Mouse (Mus musculus) heart, postnatal 14 days (tissue): ENCODE measurements at regions not wholly inside any gene's neighbourhood (a gene's known extent, or its start where the extent isn't known, plus 50 kb on each side); places are given as distances from the start of the nearest gene placed in this dataset.

ENCODE experiments used
- DNase-seq, 2 experiments: peaks; one replicate each; pipeline ENCODE4 v3.0.0; 2021 to 2022
- intact Hi-C: fragments of 180-260 bp; cut with DNase I; formaldehyde crosslinking; loops from one replicate; pipeline ENCODE4 v1.15.1; 2025

DNA sequence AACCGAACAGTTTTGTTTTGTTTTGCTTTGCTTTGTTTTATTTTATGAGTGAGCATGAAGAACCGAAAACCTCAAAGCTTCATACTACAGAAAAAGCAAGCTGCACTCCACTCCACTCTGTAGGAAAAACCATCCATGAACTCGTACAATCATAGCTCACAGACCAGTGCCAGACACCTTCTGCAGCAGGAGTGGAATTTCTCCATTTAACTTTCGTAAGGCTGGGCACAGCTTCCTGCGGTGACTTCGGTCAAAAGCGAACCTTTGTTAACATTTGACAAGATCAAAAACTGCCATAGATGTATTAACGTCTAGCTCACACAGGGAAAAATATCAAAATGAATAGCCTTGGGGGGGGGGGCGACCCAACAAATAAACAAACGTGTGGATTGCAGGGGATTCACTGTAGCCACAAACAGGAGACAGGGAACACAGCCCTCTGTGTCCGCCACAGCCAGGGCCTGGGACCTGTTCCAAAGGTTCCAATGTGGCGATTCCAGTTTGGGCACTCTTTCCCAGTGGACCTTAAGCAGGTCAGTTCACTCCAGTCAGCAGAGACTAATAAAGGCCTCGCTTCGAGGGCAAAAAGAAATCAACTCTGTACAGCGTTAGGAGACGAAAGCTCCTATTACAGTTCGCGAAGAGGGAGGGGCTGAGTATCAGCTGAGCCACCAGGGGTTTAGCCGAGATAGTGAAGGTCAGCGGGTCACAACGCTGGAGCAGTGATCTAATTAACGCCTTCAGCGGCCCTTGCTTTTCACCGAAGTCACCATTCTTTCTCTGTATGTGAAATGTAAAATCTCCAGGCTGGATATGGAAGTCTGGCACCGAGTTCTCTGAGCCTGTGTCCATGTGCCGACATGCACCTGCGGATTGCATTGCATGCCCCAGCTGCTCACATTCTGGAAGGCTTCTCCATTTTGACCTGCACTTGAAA, 135.4 kb upstream of the Ankrd55 start:
- DNase-seq: peak; percentile 19 to 59
- intact Hi-C loops: loop anchor here (5.0 kb wide), 1 partner anchor 44 kb away; no protein-coding TSS in a partner anchor

DNA sequence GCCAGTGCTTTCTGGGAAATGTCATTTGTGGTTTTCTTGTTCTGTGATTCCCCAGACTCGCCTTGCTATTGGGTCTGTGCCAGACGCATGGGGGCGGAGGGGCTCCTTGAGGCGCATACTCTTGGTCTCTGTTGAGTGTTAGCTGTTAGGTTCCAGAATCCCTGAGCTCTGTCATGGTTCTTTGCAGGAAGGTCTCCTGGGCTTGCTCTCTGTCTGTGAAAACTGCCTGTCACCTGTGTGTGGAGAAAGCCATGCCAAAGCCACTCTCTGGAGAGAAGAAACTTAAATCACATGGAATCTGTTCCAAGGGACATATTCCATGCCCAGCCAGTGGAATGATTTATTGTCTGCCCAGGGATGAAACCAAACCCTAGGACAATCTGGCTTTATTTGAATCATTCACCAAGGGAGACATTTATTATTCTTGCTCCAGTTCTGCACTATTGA, 134.5 kb upstream of the Ankrd55 start:
- DNase-seq: peak in 1 of 2 experiments; percentile 16
- intact Hi-C loops: loop anchor here (5.0 kb wide), 1 partner anchor 44 kb away; no protein-coding TSS in a partner anchor

DNA sequence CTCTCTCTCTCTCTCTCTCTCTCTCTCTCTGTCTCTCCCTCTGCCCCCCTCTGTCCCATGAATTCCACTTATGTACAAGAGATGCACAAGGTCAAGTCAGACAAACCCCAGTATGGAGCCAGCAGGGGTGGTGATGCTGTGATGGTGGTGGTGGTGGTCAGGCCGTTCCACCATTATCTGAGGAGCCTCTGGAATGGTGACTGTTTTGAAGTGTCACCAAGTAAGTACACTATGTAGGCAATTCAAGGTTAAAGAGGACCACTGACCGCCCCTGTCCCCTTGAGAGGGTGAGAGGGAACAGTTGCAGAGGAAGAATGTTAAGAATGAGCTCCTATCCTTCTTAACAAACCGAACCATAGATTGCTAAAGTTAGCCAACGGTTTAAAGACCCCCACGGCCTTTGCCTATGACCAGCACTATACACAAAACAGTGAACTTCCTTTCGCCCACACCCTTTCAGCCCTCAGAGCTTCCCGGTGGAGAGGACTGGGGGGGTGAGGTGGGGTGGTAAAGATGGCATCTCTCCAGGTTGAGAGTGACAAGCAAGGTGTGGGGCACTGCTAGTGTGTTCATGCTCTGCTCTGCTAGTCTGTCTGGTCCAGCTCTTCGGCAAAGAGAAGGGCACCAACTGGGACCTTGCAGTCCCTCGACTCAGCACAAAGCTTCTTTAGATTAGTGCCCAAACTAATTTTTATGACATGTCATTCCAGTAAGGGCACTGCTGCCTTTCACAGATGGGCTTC, 128.7 kb upstream of the Ankrd55 start:
- intact Hi-C loops: loop anchor here (5.0 kb wide), 1 partner anchor 57 kb away; no protein-coding TSS in a partner anchor
- DNase-seq: peak in 1 of 2 experiments; percentile 12

DNA sequence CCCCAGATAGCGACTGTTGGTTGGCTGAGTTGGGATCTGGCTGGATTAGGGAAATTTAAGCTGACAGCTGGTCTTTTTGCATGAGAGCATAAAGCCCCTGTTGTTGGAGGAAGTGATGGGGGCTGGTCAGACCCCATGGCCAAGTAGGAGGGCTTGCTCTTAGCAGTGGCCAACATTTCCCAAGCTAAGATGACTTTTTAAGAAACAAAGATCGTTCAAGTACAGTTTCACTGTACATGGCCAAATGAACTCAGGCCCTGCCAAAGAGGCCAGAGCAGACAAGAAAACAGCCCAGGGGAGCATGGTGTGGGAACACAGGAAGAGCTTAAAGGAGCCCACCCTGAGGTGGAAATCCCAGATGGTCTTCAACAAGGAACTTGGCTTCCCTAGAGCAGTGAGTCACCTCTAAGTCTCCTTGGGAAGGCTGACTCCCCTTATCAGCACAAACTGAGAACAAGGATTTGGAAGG, 128.0 kb upstream of the Ankrd55 start:
- intact Hi-C loops: loop anchor here (5.0 kb wide), 1 partner anchor 58 kb away; no protein-coding TSS in a partner anchor

GRCm38 (mm10) chr13:112160726-112161125, 127.5 kb upstream of the Ankrd55 start:
- DNase-seq: no peak
- intact Hi-C loops: loop anchor here (5.0 kb wide), 1 partner anchor 58 kb away; no protein-coding TSS in a partner anchor

More for the DNA sequence above, 128.0 kb upstream of the Ankrd55 start:
- DNase-seq: peak; percentile 59 to 68

DNA sequence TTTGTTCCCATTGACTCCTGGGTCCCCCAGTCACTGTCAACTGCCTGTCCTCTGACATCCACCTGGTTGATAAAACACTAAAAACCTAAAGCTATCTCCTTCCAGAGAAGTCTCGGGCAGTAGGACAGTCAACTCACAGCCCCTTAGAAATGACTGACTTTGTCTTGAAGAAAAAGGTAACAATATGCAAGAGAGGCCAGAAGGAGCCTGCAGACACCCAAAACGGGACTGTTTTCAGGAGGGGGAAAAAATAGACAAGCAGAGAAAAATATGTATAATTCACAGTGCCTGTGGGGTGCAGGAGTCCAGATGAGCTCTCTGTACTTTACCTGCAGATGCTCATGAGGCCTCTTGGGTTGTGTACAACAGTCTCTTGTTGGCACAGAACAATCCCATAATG, 126.4 kb upstream of the Ankrd55 start:
- DNase-seq: no peak

DNA sequence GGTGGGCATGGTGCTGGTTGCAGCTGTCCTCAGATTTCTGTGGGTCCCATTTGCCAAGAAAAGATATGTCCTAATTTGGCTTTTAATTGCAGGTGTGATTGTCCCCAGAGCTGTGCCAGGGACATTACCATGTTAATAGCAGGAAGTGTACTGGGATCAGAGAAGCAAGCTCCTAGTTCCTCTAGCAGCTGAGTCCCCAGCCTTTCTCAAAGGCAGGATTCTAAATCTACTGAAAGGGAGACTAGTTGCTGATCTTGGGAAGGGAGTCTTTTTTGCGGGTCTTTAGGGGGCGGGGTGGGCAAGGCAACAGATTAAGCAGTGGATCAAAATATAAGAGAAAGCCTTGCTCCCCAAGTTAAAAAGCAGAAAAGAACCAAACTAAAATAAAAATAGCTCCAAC, 122.3 kb upstream of the Ankrd55 start:
- intact Hi-C loops: no loop called here
- DNase-seq: no peak

More for the DNA sequence above, 126.4 kb upstream of the Ankrd55 start:
- intact Hi-C loops: loop anchor here (5.0 kb wide), 1 partner anchor 60 kb away; no protein-coding TSS in a partner anchor

DNA sequence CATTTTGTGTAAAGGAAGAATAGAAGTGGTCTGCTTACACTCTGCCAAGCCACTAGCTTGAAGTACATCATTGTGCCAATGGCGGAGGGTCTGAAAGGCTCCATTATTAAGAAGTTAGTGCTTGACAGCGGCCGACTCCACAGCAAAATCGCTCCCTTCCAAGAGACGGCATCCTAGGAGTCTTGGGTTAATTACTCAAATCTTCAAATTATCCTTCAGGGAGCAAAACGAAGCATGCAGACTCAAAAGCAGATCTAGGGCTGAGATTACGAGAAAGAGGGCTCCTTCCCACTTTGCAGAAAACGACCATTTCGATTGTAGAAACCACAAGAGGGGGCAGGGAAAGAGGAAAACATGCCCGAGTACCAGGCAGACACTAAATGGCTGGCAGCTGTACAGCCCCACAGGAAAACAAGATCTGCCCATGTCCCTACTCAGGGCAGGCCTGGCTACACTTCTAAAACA, 121.9 kb upstream of the Ankrd55 start:
- DNase-seq: no peak
- intact Hi-C loops: no loop called here

DNA sequence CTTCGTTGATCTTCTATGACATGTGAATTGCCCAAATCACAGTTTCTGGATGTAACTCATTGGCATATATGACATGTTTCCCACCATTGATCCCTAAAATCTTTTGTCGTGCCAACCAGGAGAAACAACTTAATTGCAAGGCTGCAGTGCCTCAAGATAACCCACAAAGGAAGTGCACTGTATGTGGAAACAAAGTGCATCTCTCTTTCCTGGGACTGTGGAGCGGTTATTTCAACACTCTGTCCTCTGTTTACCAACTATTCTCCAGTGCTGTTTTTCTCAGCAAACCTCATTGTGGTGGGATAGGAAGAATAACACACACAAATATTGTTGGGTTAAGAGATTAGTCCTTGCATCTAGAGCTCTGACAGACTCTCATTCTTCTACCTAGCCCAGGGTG, 119.8 kb upstream of the Ankrd55 start:
- intact Hi-C loops: no loop called here
- DNase-seq: no peak

DNA sequence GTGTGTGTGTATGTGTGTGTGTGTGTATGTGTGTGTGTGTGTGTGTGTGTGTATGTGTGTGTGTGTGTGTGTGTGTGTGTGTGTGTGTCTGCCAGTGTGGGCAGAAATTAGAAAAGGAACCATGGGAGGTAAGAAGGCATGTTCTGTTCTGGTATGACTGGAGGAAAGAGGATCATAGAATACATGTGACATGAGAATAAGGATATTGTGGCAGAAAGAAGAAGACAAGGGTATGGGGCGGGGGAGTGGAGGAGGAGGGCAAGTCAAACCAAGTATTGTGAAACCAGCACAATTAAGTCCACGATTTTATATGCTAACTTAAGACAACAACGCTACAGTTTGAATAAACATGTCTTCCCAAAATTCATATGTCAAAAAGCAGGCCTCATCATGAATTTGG, 117.4 kb upstream of the Ankrd55 start:
- no peak for DNase-seq
- intact Hi-C loops: no loop called here

GRCm38 (mm10) chr13:112171940-112172715, 116.1 kb upstream of the Ankrd55 start:
- intact Hi-C loops: no loop called here
- peak in 1 of 2 experiments; percentile 35 for DNase-seq

DNA sequence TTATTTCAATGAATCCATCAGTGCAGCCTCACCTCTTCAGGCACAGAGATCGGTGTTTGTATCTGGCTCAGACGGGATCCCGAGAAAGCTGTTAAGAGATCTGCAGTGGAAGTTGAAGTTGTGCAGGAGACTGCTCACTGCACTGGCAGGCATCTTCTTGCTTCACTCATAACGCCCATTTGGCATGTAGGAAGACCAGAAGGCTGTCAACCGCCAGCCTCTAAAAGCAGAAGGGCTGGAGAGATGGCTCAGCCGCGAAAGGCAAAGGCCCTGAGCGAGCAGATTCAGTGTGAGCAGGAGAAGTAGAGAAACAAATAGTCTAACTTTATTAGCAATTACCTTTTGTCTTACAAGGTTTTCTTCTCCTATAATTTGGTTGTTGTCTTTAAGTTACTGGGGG, 114.3 kb upstream of the Ankrd55 start:
- intact Hi-C loops: no loop called here
- no peak for DNase-seq

- intact Hi-C loops: no loop called here
- DNase-seq: no peak
Measured at GRCm38 (mm10) chr13:112178031-112178430, 110.2 kb upstream of the Ankrd55 start.

- no peak for DNase-seq
- intact Hi-C loops: no loop called here
Measured at GRCm38 (mm10) chr13:112183996-112184395, 104.3 kb upstream of the Ankrd55 start.

DNA sequence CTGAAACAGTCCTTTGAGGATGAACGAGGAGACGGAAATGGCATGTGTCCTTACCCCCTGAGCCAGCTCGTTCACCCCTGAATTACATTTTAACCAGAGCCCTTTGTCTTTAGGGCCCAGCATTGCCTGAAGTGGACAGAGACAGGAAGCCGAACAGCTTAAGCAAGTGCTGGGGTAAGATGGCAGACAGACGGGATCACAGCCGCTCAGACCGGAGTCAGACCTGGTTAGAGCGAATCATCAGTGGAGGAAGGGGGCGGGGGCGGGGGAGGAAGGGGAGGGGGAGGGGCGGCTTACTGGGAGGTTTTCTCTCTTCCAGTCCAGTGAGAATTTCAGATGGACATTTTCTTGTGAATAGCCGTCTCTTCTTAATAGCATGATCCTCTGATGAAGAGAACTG, 103.1 kb upstream of the Ankrd55 start:
- intact Hi-C loops: no loop called here
- no peak for DNase-seq

GRCm38 (mm10) chr13:112187226-112187625, 101.0 kb upstream of the Ankrd55 start:
- intact Hi-C loops: no loop called here
- no peak for DNase-seq

DNA sequence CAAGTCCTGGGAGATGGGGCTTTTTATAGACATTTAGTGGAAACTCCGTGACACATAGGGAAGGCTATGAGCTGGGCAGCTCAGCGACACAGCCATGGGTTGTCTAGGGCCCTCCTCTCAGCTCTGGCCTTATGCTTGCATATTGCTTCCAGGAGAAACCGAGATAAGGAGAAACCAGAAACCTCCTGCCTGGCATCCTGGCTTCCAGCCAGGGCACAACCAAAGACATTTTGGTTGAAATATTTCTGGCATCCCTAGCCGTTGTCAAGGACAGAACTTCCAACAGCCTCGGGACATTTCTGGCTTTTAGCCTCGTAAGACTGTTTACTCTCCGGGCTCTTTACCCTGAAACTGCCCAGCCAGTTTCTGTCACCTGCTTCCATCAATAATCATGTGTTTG, 99.9 kb upstream of the Ankrd55 start:
- intact Hi-C loops: no loop called here
- DNase-seq: peak; percentile 40 to 67

- no peak for DNase-seq
- intact Hi-C loops: no loop called here
Measured at GRCm38 (mm10) chr13:112188741-112189476, 99.3 kb upstream of the Ankrd55 start.

GRCm38 (mm10) chr13:112189605-112190004, 98.6 kb upstream of the Ankrd55 start:
- intact Hi-C loops: no loop called here
- DNase-seq: no peak
